Mouse (Mus musculus) brain, embryonic 18.5 days (tissue): ENCODE measurements around the gene Tmem9b.

ENCODE experiments used
- DNase-seq: peaks from one replicate; pipeline ENCODE4 v3.0.0-alpha.2; 2012; ENCODE audit warnings: low read depth, low spot score

The Tmem9b gene

GRCm38 (mm10) chr7:109686585-109687128 lies 66.0 kb downstream of the Tmem9b start:
- DNase-seq, result no peak
